Comparison of ENCODE assay signal across 1 mouse cellular context in genomic region chr7:101933751-101934240, GRCm38 (mm10).
TF ChIP-seq lines count a peak whose summit lies in the region.

Gene Lrrc51 (minus strand): TSS chr7:101933895.
Gene Numa1 (plus strand): TSS chr7:101934111.

TF ChIP-seq in MEL, 35 proteins besides CTCF, POLR2A, EP300 and RAD21 (continued from another document):
- TF ChIP-seq BHLHE40 (IDR thresholded peaks at IDR 0.05; ENCODE audit: borderline replicate concordance, low read depth, low read length): 0 out of 2 replicates have a peak, but pooled peaks have one; percentile 50
- no peak for TF ChIP-seq MAFK (IDR thresholded peaks at IDR 0.05; ENCODE audit: borderline replicate concordance, low read depth, low read length)
- peak; percentile 98 for TF ChIP-seq SIN3A (IDR thresholded peaks at IDR 0.05; ENCODE audit: low read length)
- peak; percentile 60 for TF ChIP-seq POLR2AphosphoS2 (IDR thresholded peaks at IDR 0.05; ENCODE audit: low read length)
- TF ChIP-seq POLR2AphosphoS5 (IDR thresholded peaks at IDR 0.05; ENCODE audit: borderline replicate concordance, low read depth, low read length): no peak
- no peak for TF ChIP-seq MYB (IDR thresholded peaks at IDR 0.05; ENCODE audit: low read depth, low read length)
- TF ChIP-seq MXI1 (IDR thresholded peaks at IDR 0.05; ENCODE audit: low read depth, low read length): peak; percentile 98
- TF ChIP-seq RCOR1 (IDR thresholded peaks at IDR 0.05; ENCODE audit: low read depth, low read length): no peak
- TF ChIP-seq ETS1 (IDR thresholded peaks at IDR 0.05; ENCODE audit: low read depth, low read length): peak; percentile 7; the same call in 1 of the 2 replicates
- TF ChIP-seq ELF1 (IDR thresholded peaks at IDR 0.05; ENCODE audit: low read depth, low read length): peak; percentile 98
- TF ChIP-seq MAX (IDR thresholded peaks at IDR 0.05; ENCODE audit: low read length): peak; percentile 84
- 0 out of 2 replicates have a peak, but pooled peaks have one; percentile 31 for TF ChIP-seq NRF1 (IDR thresholded peaks at IDR 0.05; ENCODE audit: insufficient read depth, low read depth, low read length, poor library complexity, severe bottlenecking)
- no peak for TF ChIP-seq JUND (IDR thresholded peaks at IDR 0.05; ENCODE audit: low read depth, low read length)
